Mouse (Mus musculus) thymus, adult 2 months (tissue): ENCODE measurements around the gene Cnn2.

Source experiments
- CTCF ChIP-seq: fragments of 200-500 bp; IDR thresholded peaks from 2 replicates; pipeline ENCODE4 v1.5.1; 2012; ENCODE audit warnings: mild to moderate bottlenecking, control low read depth, low read length, moderate library complexity, borderline replicate concordance; ENCODE audit not compliant: control insufficient read depth, poor library complexity, insufficient read depth; ENCODE audit errors: extremely low read depth
- POLR2A ChIP-seq: fragments of 200-500 bp; IDR thresholded peaks from 2 replicates; pipeline ENCODE4 v1.6.1; 2012; ENCODE audit warnings: mild to moderate bottlenecking, low read length, control low read depth, moderate library complexity; ENCODE audit not compliant: control insufficient read depth, poor library complexity, insufficient read depth; ENCODE audit errors: extremely low read depth

GRCm38 (mm10) chr10:79978061-79978460 is 10.3 kb upstream of the Cnn2 start:
- no peak for TF ChIP-seq CTCF
- no peak for TF ChIP-seq POLR2A
